Mouse (Mus musculus) intestine, postnatal 0 days (tissue): ENCODE results near the gene Ccdc157. TPM values are rescaled to one million over a fixed set of nuclear protein-coding genes. Genes with fewer than 3 reads are reported as not detected.
"Not testable (repeated sequence)": the region's sequence is repeated elsewhere in the genome, so short reads cannot be mapped to it uniquely, and the experiment has no call there.

ENCODE experiments used
- ATAC-seq: fragments of 200-750 bp; cut with Nextera tagmentation; 2 replicates; pipeline ENCODE4 v1.8.0; 2017; ENCODE audit warnings: mild to moderate bottlenecking, moderate TSS enrichment, moderate library complexity
- H3K27ac ChIP-seq: fragments of 300-500 bp; sonication (generic); 2 replicates; pipeline ENCODE4 v1.5.1; 2014; ENCODE audit warnings: mild to moderate bottlenecking, low read depth, low read length, moderate library complexity
- H3K27me3 ChIP-seq: fragments of 300-500 bp; sonication (generic); replicated peaks from 2 replicates; pipeline ENCODE4 v1.6.1; 2014; ENCODE audit warnings: low read length, mixed read lengths; ENCODE audit not compliant: control insufficient read depth, insufficient read depth
- H3K36me3 ChIP-seq: fragments of 300-500 bp; sonication (generic); 2 replicates; pipeline ENCODE4 v1.6.1; 2014; ENCODE audit warnings: mild to moderate bottlenecking, moderate library complexity; ENCODE audit not compliant: control insufficient read depth, insufficient read depth
- H3K4me1 ChIP-seq: fragments of 300-500 bp; sonication (generic); replicated peaks from 2 replicates; pipeline ENCODE4 v1.6.1; 2014; ENCODE audit warnings: antibody characterized with exemption, low read length, mixed read lengths; ENCODE audit not compliant: control insufficient read depth, insufficient read depth
- H3K4me2 ChIP-seq: fragments of 300-500 bp; sonication (generic); replicated peaks from 2 replicates; pipeline ENCODE4 v1.6.1; 2014; ENCODE audit warnings: low read depth, mild to moderate bottlenecking, moderate library complexity
- H3K4me3 ChIP-seq: fragments of 300-500 bp; sonication (generic); 2 replicates; pipeline ENCODE4 v1.5.1; 2014; ENCODE audit warnings: low read depth, low read length
- H3K9ac ChIP-seq: fragments of 300-500 bp; sonication (generic); 2 replicates; pipeline ENCODE4 v1.6.1; 2014; ENCODE audit warnings: mild to moderate bottlenecking, low read depth, low read length
- H3K9me3 ChIP-seq: fragments of 300-500 bp; sonication (generic); 2 replicates; pipeline ENCODE4 v1.6.1; 2016; ENCODE audit warnings: mixed run types; ENCODE audit not compliant: control insufficient read depth
- CTCF ChIP-seq: sonication (generic); IDR thresholded peaks from 2 replicates; pipeline ENCODE4 v1.5.1; 2016; ENCODE audit warnings: low read depth, mild to moderate bottlenecking, control low read depth, antibody characterized with exemption, moderate library complexity
- WGBS: fragments of 180-500 bp; shearing (Covaris S2); extraction: QIAGEN DNeasy Blood & Tissue Kit; methylation state at CpG from one replicate; pipeline ENCODE4 v1.1.7; 2014; 5-methylcytosine and 5-hydroxymethylcytosine counted together
- polyA plus RNA-seq: library from polyadenylated mRNA; unstranded; fragments of >200 nt; fragmentation: Nextera tagmentation; extraction: Ambion mirVana; gene quantifications from 2 replicates; pipeline ENCODE4 v1.2.1, GENCODE M21; 2015

Ccdc157 gene
- polyA plus RNA-seq, 1 experiment from 2014 or later = 1.1 TPM

GRCm38 (mm10) chr11:4113496-4113895, 46.6 kb downstream of the Ccdc157 start:
- Histone ChIP-seq H3K4me1 (peaks cover 5% of the 10 kb centered on the region; the same call in 1 of the 2 replicates), H3K4me2 (no peak overlapping the region), H3K9ac (no peak overlapping the region), H3K27me3 (no peaks in the 10 kb centered on the region), H3K9me3 (no peaks in the 10 kb centered on the region), H3K27ac (no peak overlapping the region), H3K36me3 (0 out of 2 replicates have a peak, but pooled peaks cover 5% of the 10 kb centered on the region), H3K4me3 (no peak overlapping the region)
- no peak for TF ChIP-seq CTCF
- ATAC-seq = no peak
- WGBS = 78% methylated on average over 4 of the region's 4 CpGs

GRCm38 (mm10) chr11:4112861-4113260, 47.2 kb downstream of the Ccdc157 start:
- no peak for ATAC-seq
- WGBS = 68% methylated on average over 6 of the region's 6 CpGs
- TF ChIP-seq CTCF = no peak

GRCm38 (mm10) chr11:4112033-4112432, 48.1 kb downstream of the Ccdc157 start:
- H3K4me3 ChIP-seq = no peak overlapping the region
- H3K27me3 ChIP-seq = no peaks in the 10 kb centered on the region
- no peaks in the 10 kb centered on the region for H3K4me1 ChIP-seq
- H3K9me3 ChIP-seq = no peaks in the 10 kb centered on the region
- no peak overlapping the region for H3K27ac ChIP-seq
- H3K36me3 ChIP-seq = 0 out of 2 replicates have a peak, but pooled peaks cover 5% of the 10 kb centered on the region
- no peak overlapping the region for H3K4me2 ChIP-seq
- WGBS = 73% methylated on average over 4 of the region's 4 CpGs
- H3K9ac ChIP-seq = no peak overlapping the region
- ATAC-seq = no peak
- no peak for TF ChIP-seq CTCF

More at GRCm38 (mm10) chr11:4112861-4113260, 47.2 kb downstream of the Ccdc157 start:
- Histone ChIP-seq H3K27ac (no peak overlapping the region), H3K9ac (no peak overlapping the region), H3K27me3 (no peaks in the 10 kb centered on the region), H3K4me1 (0 out of 2 replicates have a peak, but pooled peaks cover 5% of the 10 kb centered on the region), H3K4me3 (no peak overlapping the region), H3K36me3 (0 out of 2 replicates have a peak, but pooled peaks cover 5% of the 10 kb centered on the region), H3K9me3 (no peaks in the 10 kb centered on the region), H3K4me2 (no peak overlapping the region)

- WGBS = 85% methylated on average over 7 of the region's 7 CpGs
- no peak overlapping the region for H3K9ac ChIP-seq
- no peak overlapping the region for H3K4me3 ChIP-seq
- no peaks in the 10 kb centered on the region for H3K4me1 ChIP-seq
- H3K9me3 ChIP-seq = no peaks in the 10 kb centered on the region
- no peak for TF ChIP-seq CTCF
- ATAC-seq = no peak
- no peak overlapping the region for H3K27ac ChIP-seq
- 0 out of 2 replicates have a peak, but pooled peaks cover 5% of the 10 kb centered on the region for H3K36me3 ChIP-seq
- no peak overlapping the region for H3K4me2 ChIP-seq
- no peaks in the 10 kb centered on the region for H3K27me3 ChIP-seq
Observed at GRCm38 (mm10) chr11:4108691-4109090, 51.4 kb downstream of the Ccdc157 start.

GRCm38 (mm10) chr11:4107901-4108300, 52.2 kb downstream of the Ccdc157 start:
- not testable (repeated sequence) for H3K27ac ChIP-seq, H3K9me3 ChIP-seq, H3K4me3 ChIP-seq, H3K9ac ChIP-seq, H3K27me3 ChIP-seq, ATAC-seq, H3K4me1 ChIP-seq, H3K4me2 ChIP-seq, H3K36me3 ChIP-seq
- WGBS = 91% methylated on average over 6 of the region's 6 CpGs

GRCm38 (mm10) chr11:4105444-4105843, 54.6 kb downstream of the Ccdc157 start:
- H3K27ac ChIP-seq = no peak overlapping the region
- H3K4me3 ChIP-seq = no peak overlapping the region
- H3K36me3 ChIP-seq = 0 out of 2 replicates have a peak, but pooled peaks cover 5% of the 10 kb centered on the region
- no peak overlapping the region for H3K9ac ChIP-seq
- no peaks in the 10 kb centered on the region for H3K27me3 ChIP-seq
- no peaks in the 10 kb centered on the region for H3K4me1 ChIP-seq
- no peak overlapping the region for H3K4me2 ChIP-seq
- WGBS = 34% methylated on average over 6 of the region's 6 CpGs
- H3K9me3 ChIP-seq = no peaks in the 10 kb centered on the region
- no peak for ATAC-seq
- no peak for TF ChIP-seq CTCF

- H3K4me1 ChIP-seq = no peaks in the 10 kb centered on the region
- H3K9ac ChIP-seq = no peak overlapping the region
- ATAC-seq = no peak
- no peak overlapping the region for H3K27ac ChIP-seq
- H3K36me3 ChIP-seq = 0 out of 2 replicates have a peak, but pooled peaks cover 5% of the 10 kb centered on the region
- no peaks in the 10 kb centered on the region for H3K27me3 ChIP-seq
- H3K9me3 ChIP-seq = no peaks in the 10 kb centered on the region
- no peak for TF ChIP-seq CTCF
- 88% methylated on average over 5 of the region's 5 CpGs for WGBS
- H3K4me3 ChIP-seq = no peak overlapping the region
- no peak overlapping the region for H3K4me2 ChIP-seq
Observed at GRCm38 (mm10) chr11:4104989-4105388, 55.1 kb downstream of the Ccdc157 start.
